ENCODE assay signal across 20 mouse cellular contexts in genomic region chr1:37726426-37726825, GRCm38 (mm10). TPM values are rescaled to one million over a fixed set of nuclear protein-coding genes. Genes with fewer than 3 reads are reported as not detected.
A peak's percentile ranks its signal among the peaks of the same experiment; 100 is the strongest.
DNase-seq lines count a peak whose midpoint lies in the region; ATAC-seq and TF ChIP-seq lines count a peak whose summit lies in the region.
"Had no signal": no experiment of that assay in that cellular context is flagged by ENCODE, and none has a peak within 500 bp of the region (broad histone marks: within the 10 kb centered on the region; RNA-seq: fewer than 3 reads in every experiment).

No protein-coding gene starts in this region.

- H3K27ac ChIP-seq in forebrain, embryonic 15.5 days (replicated peaks) = peak overlapping the region; percentile 55
- no peak overlapping the region for H3K27ac ChIP-seq in forebrain, embryonic 11.5 days (ENCODE audit: low read depth, low read length)
- H3K27ac ChIP-seq in thymus, adult 2 months (ENCODE audit: control insufficient read depth, insufficient read depth, low read length) = no peak overlapping the region
- H3K27ac ChIP-seq: embryonic facial prominence, embryonic 12.5 days; hindbrain, embryonic 10.5 days; kidney, postnatal 0 days; limb, embryonic 12.5 days; liver, embryonic 13.5 days; lung, embryonic 15.5 days; stomach, embryonic 15.5 days had no signal

- H3K36me3 ChIP-seq in forebrain, embryonic 15.5 days = no peaks in the 10 kb centered on the region
- H3K36me3 ChIP-seq in forebrain, embryonic 11.5 days (ENCODE audit: control insufficient read depth, insufficient read depth, low read length) = no peaks in the 10 kb centered on the region
- H3K36me3 ChIP-seq in thymus, adult 2 months (ENCODE audit: control insufficient read depth, insufficient read depth, low read length) = no peaks in the 10 kb centered on the region
- H3K36me3 ChIP-seq: embryonic facial prominence, embryonic 12.5 days; hindbrain, embryonic 10.5 days; limb, embryonic 12.5 days; liver, embryonic 13.5 days; lung, embryonic 15.5 days; stomach, embryonic 15.5 days had no signal

- no peak for ATAC-seq in forebrain, embryonic 15.5 days (replicated peaks)
- ATAC-seq in forebrain, embryonic 11.5 days (replicated peaks; ENCODE audit: low FRiP score) = no peak

- H3K4me2 ChIP-seq in forebrain, embryonic 15.5 days (replicated peaks) = no peak overlapping the region
- H3K4me2 ChIP-seq in forebrain, embryonic 11.5 days (ENCODE audit: low read depth, low read length, severe bottlenecking) = no peak overlapping the region
- H3K4me2 ChIP-seq: embryonic facial prominence, embryonic 12.5 days; limb, embryonic 12.5 days; liver, embryonic 13.5 days; lung, embryonic 15.5 days; stomach, embryonic 15.5 days had no signal

- 70% methylated on average over 8 of the region's 8 CpGs for WGBS in forebrain, embryonic 15.5 days
- 86% methylated on average over 8 of the region's 8 CpGs for WGBS in forebrain, embryonic 11.5 days
- 46% methylated on average over 8 of the region's 8 CpGs for WGBS in thymus, adult 2 months

- no peak for DNase-seq in forebrain, embryonic 11.5 days (ENCODE audit: low spot score)
- DNase-seq in layer of hippocampus, adult 9-11 months = peak; percentile 60
- no peak for DNase-seq in layer of hippocampus, adult 9-10 months (ENCODE audit: low spot score)
- peak; percentile 61 for DNase-seq in right cerebral cortex, adult 18-20 months
- no peak for DNase-seq in right cerebral cortex, postnatal 14 days
- DNase-seq in right cerebral cortex, postnatal 25 days = peak; percentile 45
- DNase-seq in thymus, adult 2 months = no peak
- DNase-seq: adrenal gland, adult 2 months; cerebellum, adult 9-10 months; gastrocnemius, postnatal 36 days; kidney, adult 18-20 months; liver, embryonic 13.5 days had no signal

- no peaks in the 10 kb centered on the region for H3K4me1 ChIP-seq in forebrain, embryonic 15.5 days
- H3K4me1 ChIP-seq in forebrain, embryonic 11.5 days (replicated peaks; ENCODE audit: control insufficient read depth, insufficient read depth, low read length) = no peaks in the 10 kb centered on the region
- peaks cover 4% of the 10 kb centered on the region; the same call in 1 of the 2 replicates for H3K4me1 ChIP-seq in thymus, adult 2 months (replicated peaks; ENCODE audit: control insufficient read depth, insufficient read depth, low read length)
- H3K4me1 ChIP-seq: embryonic facial prominence, embryonic 12.5 days; hindbrain, embryonic 10.5 days; limb, embryonic 12.5 days; liver, embryonic 13.5 days; lung, embryonic 15.5 days; stomach, embryonic 15.5 days had no signal

- H3K27me3 ChIP-seq in forebrain, embryonic 15.5 days = no peaks in the 10 kb centered on the region
- no peaks in the 10 kb centered on the region for H3K27me3 ChIP-seq in forebrain, embryonic 11.5 days (ENCODE audit: control insufficient read depth, insufficient read depth, low read length)
- H3K27me3 ChIP-seq in thymus, adult 2 months (ENCODE audit: control insufficient read depth, insufficient read depth, low read length) = no peaks in the 10 kb centered on the region
- H3K27me3 ChIP-seq: lung, embryonic 15.5 days had no signal

- H3K9ac ChIP-seq in forebrain, embryonic 15.5 days (replicated peaks) = no peak overlapping the region
- no peak overlapping the region for H3K9ac ChIP-seq in forebrain, embryonic 11.5 days (ENCODE audit: low read length)
- H3K9ac ChIP-seq: embryonic facial prominence, embryonic 12.5 days; limb, embryonic 12.5 days; liver, embryonic 13.5 days; lung, embryonic 15.5 days; stomach, embryonic 15.5 days had no signal

- no peak for TF ChIP-seq POLR2A in thymus, adult 2 months (IDR thresholded peaks at IDR 0.05; ENCODE audit: control insufficient read depth, extremely low read depth, insufficient read depth, low read length, poor library complexity)

- H3K9me3 ChIP-seq in forebrain, embryonic 15.5 days = no peaks in the 10 kb centered on the region
- H3K9me3 ChIP-seq in forebrain, embryonic 11.5 days (ENCODE audit: control insufficient read depth, low read length) = no peaks in the 10 kb centered on the region
- H3K9me3 ChIP-seq: embryonic facial prominence, embryonic 12.5 days; hindbrain, embryonic 10.5 days; limb, embryonic 12.5 days; liver, embryonic 13.5 days; lung, embryonic 15.5 days; stomach, embryonic 15.5 days had no signal

- no peak overlapping the region for H3K4me3 ChIP-seq in forebrain, embryonic 15.5 days
- no peak overlapping the region for H3K4me3 ChIP-seq in forebrain, embryonic 11.5 days (ENCODE audit: low read depth, low read length)
- no peak overlapping the region for H3K4me3 ChIP-seq in thymus, adult 2 months (ENCODE audit: control insufficient read depth, insufficient read depth, low read length)
- H3K4me3 ChIP-seq: embryonic facial prominence, embryonic 12.5 days; erythroblast, embryonic 14.5 days; hindbrain, embryonic 10.5 days; limb, embryonic 12.5 days; liver, embryonic 13.5 days; lung, embryonic 15.5 days; stomach, embryonic 15.5 days had no signal

- no peak for TF ChIP-seq CTCF in thymus, adult 2 months (IDR thresholded peaks at IDR 0.05; ENCODE audit: borderline replicate concordance, control insufficient read depth, extremely low read depth, insufficient read depth, low read length, poor library complexity)

RNA-seq across cellular contexts. Expression of gene 2010300C02Rik, which starts 6.5 kb away (rescaled TPM):
- polyA plus RNA-seq in forebrain, embryonic 15.5 days (2015; fragmentation: Nextera tagmentation; extraction: Ambion mirVana) = 2.9 and 3.1 TPM in 2 replicates
- 0.68 and 0.86 TPM in 2 replicates for polyA plus RNA-seq in forebrain, embryonic 11.5 days (2014; fragmentation: Nextera tagmentation; extraction: Ambion mirVana)
- 6.1 and 6.6 TPM in 2 replicates for polyA plus RNA-seq in thymus, adult 2 months (2012; rRNA removed)

Comparison
In these comparisons a context has a peak if more than half of its experiments do, and no peak if none do; other contexts are left out.
1. DNase-seq: peak in layer of hippocampus, adult 9-11 months (single experiment), right cerebral cortex, adult 18-20 months (single experiment) and right cerebral cortex, postnatal 25 days (single experiment); none in forebrain, embryonic 11.5 days (single experiment), layer of hippocampus, adult 9-10 months (single experiment), right cerebral cortex, postnatal 14 days (single experiment) and thymus, adult 2 months (single experiment).